Mouse (Mus musculus) limb, embryonic 10.5 days (tissue): ENCODE results near the gene Stoml1. TPM values are rescaled to one million over a fixed set of nuclear protein-coding genes. Genes with fewer than 3 reads are reported as not detected.

Experiments
- DNase-seq: peaks from one replicate; pipeline ENCODE4 v3.0.0-alpha.2; 2017; ENCODE audit warnings: low spot score
- H3K27ac ChIP-seq: fragments of 300-500 bp; sonication (generic); 2 replicates; pipeline ENCODE4 v1.5.1; 2016; ENCODE audit warnings: mild to moderate bottlenecking
- H3K27me3 ChIP-seq: fragments of 300-500 bp; sonication (generic); 2 replicates; pipeline ENCODE4 v1.6.1; 2016; ENCODE audit warnings: low read depth, mild to moderate bottlenecking; ENCODE audit not compliant: poor library complexity, severe bottlenecking
- H3K36me3 ChIP-seq: fragments of 300-500 bp; sonication (generic); 2 replicates; pipeline ENCODE4 v1.6.1; 2016; ENCODE audit warnings: mild to moderate bottlenecking, moderate library complexity
- H3K4me1 ChIP-seq: fragments of 300-500 bp; sonication (generic); 2 replicates; pipeline ENCODE4 v1.6.1; 2016
- H3K4me3 ChIP-seq: fragments of 300-500 bp; sonication (generic); 2 replicates; pipeline ENCODE4 v1.5.1; 2016; ENCODE audit warnings: mild to moderate bottlenecking, moderate library complexity
- H3K9me3 ChIP-seq: fragments of 300-500 bp; sonication (generic); replicated peaks from 2 replicates; pipeline ENCODE4 v1.6.1; 2016; ENCODE audit warnings: mild to moderate bottlenecking
- WGBS: fragments of 180-500 bp; shearing (Covaris S2); methylation state at CpG from one replicate; pipeline ENCODE4 v1.1.7; 2016; 5-methylcytosine and 5-hydroxymethylcytosine counted together
- polyA plus RNA-seq: library from polyadenylated mRNA; unstranded; fragments of >200 nt; fragmentation: Nextera tagmentation; extraction: Ambion mirVana; gene quantifications from 2 replicates; pipeline ENCODE4 v1.2.1, GENCODE M21; 2016

The Stoml1 gene
- 21.8 and 26.1 TPM in 2 replicates for polyA plus RNA-seq

DNA sequence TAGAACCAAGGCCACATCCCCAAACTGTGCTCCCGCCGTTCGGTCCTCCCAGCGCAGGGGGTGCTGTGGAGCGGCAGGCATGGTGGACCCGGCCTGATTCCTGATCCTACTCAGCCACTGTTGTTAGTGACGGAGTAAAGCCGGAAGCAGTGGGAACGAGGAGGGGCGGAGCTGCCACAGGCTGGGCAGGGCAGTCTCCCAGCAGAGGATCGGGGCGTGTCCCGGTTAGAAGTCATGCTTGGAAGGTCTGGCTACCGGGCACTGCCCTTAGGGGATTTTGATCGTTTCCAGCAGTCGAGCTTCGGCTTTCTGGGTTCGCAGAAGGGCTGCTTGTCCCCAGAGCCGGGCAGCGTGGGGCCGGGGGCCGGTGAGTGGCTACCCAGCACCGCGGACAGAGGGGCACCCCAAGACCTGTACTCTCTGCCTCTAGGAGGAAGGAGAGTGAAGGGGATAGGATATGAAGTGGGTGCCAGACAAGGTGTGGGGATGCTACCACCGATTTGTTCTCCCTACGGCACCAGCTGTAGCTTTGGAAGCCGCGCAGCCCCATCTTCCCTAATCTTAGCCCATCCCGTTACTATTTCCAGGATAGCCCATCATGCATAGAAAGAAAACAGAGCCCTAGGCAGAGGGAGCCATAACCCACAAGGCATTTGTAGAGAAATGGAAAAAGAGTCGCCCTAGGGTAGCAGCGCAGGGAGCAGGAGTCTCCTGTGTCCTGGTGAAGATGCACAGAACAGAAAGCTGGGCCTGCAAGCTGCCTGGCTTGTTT, at the start of gene Stoml1:
TSS of gene Stoml1 (plus strand) at position 132 of the 772 bp plus-strand sequence.
- peaks cover 15% of the 10 kb centered on the region for H3K36me3 ChIP-seq
- peaks cover 32% of the 10 kb centered on the region for H3K4me1 ChIP-seq
- DNase-seq, result peak; percentile 98
- peak within 1 kb of the TSS; percentile 82 for H3K27ac ChIP-seq
- H3K4me3 ChIP-seq, result peak within 1 kb of the TSS; percentile 64
- H3K27me3 ChIP-seq, result no peaks in the 10 kb centered on the region
- WGBS, result 2% methylated on average over 31 of the region's 31 CpGs
- no peaks in the 10 kb centered on the region for H3K9me3 ChIP-seq

DNA sequence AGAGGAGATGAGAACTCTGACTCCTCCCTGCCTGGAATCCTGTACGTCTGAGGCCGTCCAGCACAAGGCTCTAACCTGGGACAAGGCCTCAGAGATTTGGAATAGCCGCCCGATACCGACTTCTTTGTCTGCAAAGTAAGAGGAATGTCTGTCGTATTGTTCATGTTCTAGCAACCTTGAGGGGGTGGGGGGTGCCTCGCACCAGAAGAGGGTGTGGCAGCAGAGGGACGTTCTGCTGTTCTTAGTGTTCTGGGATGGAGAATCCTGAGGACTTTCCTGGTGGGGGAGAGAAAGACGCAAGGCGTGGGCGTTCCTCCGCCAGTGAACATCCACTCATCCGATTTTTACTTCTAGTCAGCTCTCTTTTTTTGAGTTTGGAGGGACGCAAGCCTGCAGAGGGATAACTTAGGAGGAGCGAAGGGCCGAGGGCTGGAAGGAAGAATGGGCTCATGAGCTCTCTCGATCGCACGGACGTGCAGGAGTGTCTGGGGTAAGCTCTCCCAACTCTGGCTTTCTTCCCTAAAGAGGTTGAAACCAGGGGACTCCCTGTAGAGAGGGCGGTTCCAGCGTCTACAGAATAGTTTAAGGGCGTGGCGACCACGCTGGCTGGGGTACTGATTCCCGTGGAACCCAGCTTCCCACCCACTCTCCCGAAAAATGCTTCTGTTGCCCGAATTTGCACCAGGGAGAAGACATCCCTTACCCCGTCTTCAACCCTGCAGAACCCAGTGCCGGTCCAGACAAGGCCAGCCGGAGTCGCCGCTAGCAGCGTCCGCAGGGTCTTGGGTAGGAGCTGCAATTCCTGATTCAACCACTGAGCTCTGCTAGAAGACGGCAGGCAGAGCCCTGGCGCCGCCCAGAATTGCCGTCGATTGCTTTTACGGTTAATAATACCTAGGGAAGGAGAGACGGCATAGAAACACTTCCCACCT, 49.2 kb upstream of the Stoml1 start, which contains the start of the genes Islr and Islr2:
TSS of gene Islr (minus strand) at position 791 of the 932 bp plus-strand sequence.
TSS of gene Islr2 (minus strand) at position 804 of the 932 bp plus-strand sequence.
- peak; percentile 82 for DNase-seq
- Histone ChIP-seq H3K9me3 (no peaks in the 10 kb centered on the region), H3K4me3 (peak within 1 kb of the TSS; percentile 44), H3K27me3 (peaks cover 87% of the 10 kb centered on the region), H3K36me3 (no peaks in the 10 kb centered on the region), H3K4me1 (peaks cover 47% of the 10 kb centered on the region), H3K27ac (no peak within 1 kb of the TSS)
- WGBS, result 2% methylated on average over 42 of the region's 42 CpGs

DNA sequence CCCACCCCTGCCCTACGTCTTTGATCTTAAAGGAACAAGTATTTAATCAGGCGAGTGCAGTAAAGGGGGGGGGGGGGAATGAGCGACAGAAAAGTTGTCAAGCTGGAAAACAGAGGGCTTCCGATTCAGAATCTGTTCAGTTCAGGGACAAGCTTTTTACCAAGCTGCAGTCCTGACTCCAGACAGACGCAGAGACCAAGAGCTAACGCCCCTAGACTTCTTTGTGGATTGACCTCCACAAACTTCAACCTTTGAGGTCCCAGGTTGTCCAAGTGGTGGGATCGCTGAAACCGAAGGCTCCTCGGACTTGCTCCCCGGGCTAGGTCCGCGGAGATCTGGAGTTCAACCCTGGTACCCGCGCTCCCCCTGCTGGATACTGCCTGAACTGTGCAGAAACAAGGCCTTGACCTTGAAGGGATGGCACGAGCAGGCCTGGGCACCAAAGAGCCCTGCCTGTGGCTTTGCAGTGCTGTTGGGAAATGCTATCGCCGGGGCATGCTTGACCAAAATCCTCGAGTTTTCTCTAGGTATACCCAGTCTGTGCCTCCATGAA, 48.4 kb upstream of the Stoml1 start:
- WGBS, result 4% methylated on average over 18 of the region's 18 CpGs
- Histone ChIP-seq H3K36me3 (no peaks in the 10 kb centered on the region), H3K27me3 (peaks cover 80% of the 10 kb centered on the region), H3K27ac (no peak overlapping the region), H3K4me1 (peaks cover 40% of the 10 kb centered on the region), H3K4me3 (peak overlapping the region; percentile 44), H3K9me3 (no peaks in the 10 kb centered on the region)
- DNase-seq, result peak; percentile 96

DNA sequence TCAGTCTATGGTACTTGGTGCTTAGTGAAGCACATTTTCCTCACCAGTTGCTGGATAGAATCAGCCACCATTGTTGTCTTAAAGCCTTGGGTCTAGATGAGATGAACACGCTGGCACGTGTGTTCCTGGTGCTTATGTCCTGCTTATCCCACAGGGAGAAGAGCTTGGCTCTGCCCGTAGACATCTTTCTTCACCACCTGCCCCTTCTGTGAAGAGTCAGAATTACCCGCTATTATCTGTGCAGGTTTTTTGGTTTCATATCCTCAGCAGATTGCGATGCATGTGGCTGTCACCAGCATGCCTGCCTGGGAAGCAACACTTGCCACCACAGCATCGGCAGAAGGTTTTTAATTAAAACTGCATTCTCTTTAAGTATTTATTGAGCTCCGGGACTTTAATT, 47.0 kb upstream of the Stoml1 start:
- H3K27ac ChIP-seq, result no peak overlapping the region
- DNase-seq, result no peak
- H3K36me3 ChIP-seq, result no peaks in the 10 kb centered on the region
- H3K4me3 ChIP-seq, result no peak overlapping the region
- H3K4me1 ChIP-seq, result peaks cover 33% of the 10 kb centered on the region
- no peaks in the 10 kb centered on the region for H3K9me3 ChIP-seq
- H3K27me3 ChIP-seq, result peaks cover 65% of the 10 kb centered on the region
- WGBS, result 91% methylated on average over 7 of the region's 7 CpGs

DNA sequence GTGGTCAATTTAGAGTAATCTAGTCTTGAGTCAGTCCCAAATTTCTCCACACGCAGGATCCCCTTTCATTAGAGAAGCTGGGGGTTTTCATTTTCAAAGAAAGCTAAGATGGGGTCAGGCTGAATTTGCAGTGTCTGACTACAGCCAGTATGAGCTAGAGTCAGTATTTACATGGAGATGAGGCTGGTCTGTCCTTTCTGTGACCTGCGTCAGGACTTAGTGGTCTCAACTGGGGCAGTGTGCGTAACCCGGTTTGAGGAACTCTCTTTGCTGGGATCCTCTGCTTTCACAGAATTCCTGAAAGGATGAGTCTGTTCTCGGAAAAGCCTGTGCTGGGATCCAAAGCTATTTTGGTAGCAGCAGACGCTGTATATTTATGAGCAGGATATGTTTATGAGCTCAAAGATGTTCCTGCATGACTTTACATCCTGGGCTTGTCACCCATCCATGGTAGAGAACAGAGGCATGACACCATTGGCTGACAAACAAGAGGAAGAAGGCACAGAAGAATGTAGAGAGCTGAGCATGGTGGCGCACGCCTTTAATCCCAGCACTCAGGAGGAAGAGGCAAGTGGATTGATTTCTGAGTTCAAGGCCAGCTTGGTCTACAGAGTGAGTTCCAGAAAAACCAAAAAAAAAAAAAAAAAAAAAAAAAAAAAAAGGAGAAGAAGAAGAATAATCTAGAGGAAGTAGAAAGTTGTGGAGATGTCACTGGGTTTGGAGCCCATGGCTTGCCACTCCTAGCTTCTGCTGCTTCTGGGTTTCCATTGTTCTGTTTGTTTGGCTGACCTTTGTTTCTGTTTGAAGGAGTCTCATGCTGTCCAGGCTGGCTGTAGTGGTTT, 43.3 kb upstream of the Stoml1 start:
- peaks cover 16% of the 10 kb centered on the region for H3K4me1 ChIP-seq
- H3K9me3 ChIP-seq, result no peaks in the 10 kb centered on the region
- 0 out of 2 replicates have a peak overlapping the region, but pooled peaks have one; percentile 19 for H3K27ac ChIP-seq
- WGBS, result 77% methylated on average over 8 of the region's 8 CpGs
- DNase-seq, result no peak
- no peak overlapping the region for H3K4me3 ChIP-seq
- no peaks in the 10 kb centered on the region for H3K36me3 ChIP-seq
- H3K27me3 ChIP-seq, result peaks cover 40% of the 10 kb centered on the region

DNA sequence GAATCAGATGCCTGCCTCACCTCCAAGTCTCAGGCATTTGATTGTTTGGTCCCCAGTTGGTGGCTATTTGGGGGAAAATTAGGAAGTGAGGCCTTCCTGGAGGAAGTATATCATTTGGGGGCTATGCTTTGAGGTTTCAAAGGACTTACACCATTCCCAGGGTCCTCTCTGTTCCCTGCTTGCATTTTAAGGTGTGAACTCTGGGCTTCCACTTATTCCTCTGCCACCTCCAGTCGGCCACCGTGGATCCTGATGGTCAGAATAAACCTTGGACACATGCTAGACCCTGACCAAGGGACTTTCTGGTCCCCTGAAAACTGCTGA, 42.7 kb upstream of the Stoml1 start:
- no peaks in the 10 kb centered on the region for H3K36me3 ChIP-seq
- 73% methylated on average over 2 of the region's 2 CpGs for WGBS
- H3K4me1 ChIP-seq, result peaks cover 20% of the 10 kb centered on the region
- H3K27me3 ChIP-seq, result peaks cover 34% of the 10 kb centered on the region
- H3K4me3 ChIP-seq, result no peak overlapping the region
- DNase-seq, result no peak
- no peaks in the 10 kb centered on the region for H3K9me3 ChIP-seq
- 0 out of 2 replicates have a peak overlapping the region, but pooled peaks have one; percentile 19 for H3K27ac ChIP-seq

DNA sequence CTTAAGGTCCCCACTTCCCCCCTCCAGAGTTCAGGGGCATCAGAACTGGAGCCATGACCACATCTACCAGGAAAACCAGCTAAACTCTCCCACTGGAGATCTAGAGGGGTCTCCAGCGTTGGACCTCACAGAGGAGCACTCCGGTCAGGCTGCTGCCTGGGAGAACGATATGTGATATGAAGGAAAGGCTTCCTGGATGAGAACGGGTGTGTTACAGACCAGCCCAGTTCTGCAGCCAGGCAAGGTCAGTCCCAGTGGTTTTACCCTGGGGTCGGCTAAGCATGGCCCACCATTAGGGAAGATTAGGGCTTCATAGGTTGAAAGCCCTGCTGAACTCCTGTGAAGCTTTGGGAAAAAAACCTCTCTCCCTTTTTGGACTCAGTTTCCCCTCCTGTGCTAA, 39.6 kb upstream of the Stoml1 start:
- no peak for DNase-seq
- H3K36me3 ChIP-seq, result no peaks in the 10 kb centered on the region
- no peaks in the 10 kb centered on the region for H3K9me3 ChIP-seq
- peaks cover 32% of the 10 kb centered on the region for H3K4me1 ChIP-seq
- H3K27ac ChIP-seq, result no peak overlapping the region
- 69% methylated on average over 5 of the region's 5 CpGs for WGBS
- peaks cover 10% of the 10 kb centered on the region; the same call in 1 of the 2 replicates for H3K27me3 ChIP-seq
- H3K4me3 ChIP-seq, result no peak overlapping the region

DNA sequence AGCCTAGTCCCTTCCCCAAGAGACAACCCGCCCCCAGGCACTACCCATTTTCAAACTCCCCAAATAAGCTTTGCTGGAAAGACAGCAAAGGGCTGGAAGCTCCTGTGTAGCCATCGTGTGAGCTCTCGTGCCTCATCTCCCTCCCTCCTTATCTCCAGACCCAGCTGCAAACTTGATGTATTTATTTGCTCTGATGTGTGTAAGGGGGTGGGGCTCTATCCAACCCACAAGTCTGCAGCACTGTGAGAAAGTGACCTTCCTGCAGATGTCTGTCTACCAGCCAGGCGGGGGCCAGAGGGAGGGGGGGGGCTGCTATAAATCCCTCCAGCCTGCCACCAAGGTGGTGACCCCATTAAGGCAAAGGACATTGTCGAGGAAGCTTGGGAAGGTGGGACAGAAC, 39.1 kb upstream of the Stoml1 start:
- H3K9me3 ChIP-seq, result no peaks in the 10 kb centered on the region
- H3K4me1 ChIP-seq, result peaks cover 32% of the 10 kb centered on the region
- no peak overlapping the region for H3K4me3 ChIP-seq
- peaks cover 2% of the 10 kb centered on the region for H3K36me3 ChIP-seq
- no peak for DNase-seq
- no peak overlapping the region for H3K27ac ChIP-seq
- WGBS, result 10% methylated on average over 5 of the region's 5 CpGs
- H3K27me3 ChIP-seq, result peaks cover 10% of the 10 kb centered on the region; the same call in 1 of the 2 replicates

DNA sequence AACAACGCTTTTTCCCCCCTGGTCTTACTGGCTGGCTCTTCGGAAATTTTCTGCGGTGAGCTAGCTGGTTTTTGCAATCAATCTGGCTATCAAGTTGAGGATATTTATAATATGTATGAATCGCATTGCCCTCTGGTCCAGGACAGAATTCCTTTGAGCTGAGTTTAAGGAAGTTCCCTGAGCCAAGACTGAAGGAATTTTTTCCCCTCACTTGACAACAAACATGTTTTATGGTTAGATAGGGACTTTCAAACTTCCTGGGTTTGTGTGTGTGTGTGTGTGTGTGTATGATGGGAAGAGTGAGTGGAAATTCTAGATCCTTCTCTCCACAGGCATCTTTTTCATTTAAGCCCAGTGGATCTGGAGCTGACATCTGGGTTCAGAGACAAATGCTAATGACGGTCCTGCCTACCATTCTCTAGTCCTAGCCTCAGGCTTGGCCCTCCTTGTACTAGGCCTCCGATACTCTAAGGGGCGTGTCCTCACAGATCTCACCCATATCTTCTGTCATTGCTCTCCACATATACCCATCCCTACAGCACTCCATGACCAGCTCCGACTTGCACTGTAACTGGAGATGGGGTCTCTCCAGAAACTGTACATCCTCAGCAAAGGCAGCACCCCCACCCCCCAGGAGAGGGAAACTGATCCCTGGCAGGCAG, 38.3 kb upstream of the Stoml1 start:
- H3K36me3 ChIP-seq, result peaks cover 9% of the 10 kb centered on the region
- no peaks in the 10 kb centered on the region for H3K9me3 ChIP-seq
- no peak overlapping the region for H3K27ac ChIP-seq
- 67% methylated on average over 8 of the region's 8 CpGs for WGBS
- H3K4me3 ChIP-seq, result no peak overlapping the region
- DNase-seq, result no peak
- peaks cover 32% of the 10 kb centered on the region for H3K4me1 ChIP-seq
- peaks cover 10% of the 10 kb centered on the region; the same call in 1 of the 2 replicates for H3K27me3 ChIP-seq

DNA sequence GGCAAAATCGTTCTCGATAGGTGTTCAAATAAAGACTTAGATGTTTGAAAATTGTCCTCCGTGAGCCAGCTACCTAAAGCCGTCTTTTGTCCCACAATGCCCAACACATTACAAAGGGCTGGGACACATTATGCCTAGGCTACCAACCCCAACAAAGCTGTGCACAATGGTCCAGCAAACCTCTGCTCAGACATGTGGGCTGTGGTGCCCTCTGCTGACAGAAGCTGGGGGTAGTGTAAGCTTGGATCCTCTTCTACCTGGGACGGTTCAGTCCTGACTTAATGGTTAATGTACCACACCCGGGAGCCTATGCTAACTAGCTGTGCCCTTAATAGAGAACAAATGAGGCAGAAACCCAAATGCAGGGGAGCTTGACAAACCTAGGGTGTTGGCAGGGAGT, 36.6 kb upstream of the Stoml1 start:
- 58% methylated on average over 6 of the region's 6 CpGs for WGBS
- no peak overlapping the region for H3K4me3 ChIP-seq
- H3K27me3 ChIP-seq, result peaks cover 10% of the 10 kb centered on the region; the same call in 1 of the 2 replicates
- H3K36me3 ChIP-seq, result peaks cover 24% of the 10 kb centered on the region
- H3K4me1 ChIP-seq, result peaks cover 32% of the 10 kb centered on the region
- peak; percentile 64 for DNase-seq
- H3K9me3 ChIP-seq, result no peaks in the 10 kb centered on the region
- H3K27ac ChIP-seq, result no peak overlapping the region

DNA sequence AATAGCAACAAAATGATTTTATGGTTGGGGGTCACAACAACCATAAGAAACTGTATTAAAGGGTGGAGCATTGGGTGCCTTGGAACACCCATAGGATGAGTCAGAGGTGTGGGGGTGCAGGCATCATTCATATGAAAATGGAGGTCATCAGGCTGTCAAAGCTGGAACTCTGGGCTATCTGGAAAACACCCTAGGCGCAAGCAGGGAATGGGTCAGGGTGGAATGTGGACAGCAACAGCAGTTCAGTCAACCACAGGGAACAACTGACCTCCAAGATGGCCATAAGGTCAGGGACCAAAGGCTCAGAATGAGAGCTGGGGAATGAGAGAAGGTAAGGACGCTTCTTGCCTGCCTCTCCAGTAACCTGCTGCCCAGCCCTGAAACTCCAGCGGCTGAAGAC, 34.4 kb upstream of the Stoml1 start:
- WGBS, result 92% methylated on average over 3 of the region's 3 CpGs
- peaks cover 27% of the 10 kb centered on the region for H3K4me1 ChIP-seq

More for the DNA sequence above, 34.4 kb upstream of the Stoml1 start:
- DNase-seq, result no peak
- Histone ChIP-seq H3K27ac (no peak overlapping the region), H3K36me3 (peaks cover 45% of the 10 kb centered on the region), H3K9me3 (no peaks in the 10 kb centered on the region), H3K4me3 (no peak overlapping the region), H3K27me3 (no peaks in the 10 kb centered on the region)
